Mouse (Mus musculus): ENCODE data around the gene Pkd1.

Pkd1 gene

GRCm38 (mm10) chr17:24608370-24608769 lies 58.7 kb downstream of the Pkd1 start:
- no peak for DNase-seq (ENCODE audit: low read depth)

GRCm38 (mm10) chr17:24608874-24609273 lies 59.2 kb downstream of the Pkd1 start:
- no peak for DNase-seq (ENCODE audit: low read depth)

- no peak for DNase-seq (ENCODE audit: low read depth)
Measured at GRCm38 (mm10) chr17:24610711-24611110, 61.1 kb downstream of the Pkd1 start.

GRCm38 (mm10) chr17:24617561-24618194 lies 68.0 kb downstream of the Pkd1 start:
- no peak for DNase-seq (ENCODE audit: low read depth)

GRCm38 (mm10) chr17:24625472-24625871 lies 75.8 kb downstream of the Pkd1 start:
- DNase-seq (ENCODE audit: low read depth) = no peak

GRCm38 (mm10) chr17:24628646-24629045 lies 79.0 kb downstream of the Pkd1 start:
- no peak for DNase-seq (ENCODE audit: low read depth)

- no peak for DNase-seq (ENCODE audit: low read depth)
Measured at GRCm38 (mm10) chr17:24630072-24630471, 80.4 kb downstream of the Pkd1 start.

- peak; percentile 52 for DNase-seq (ENCODE audit: low read depth)
Measured at GRCm38 (mm10) chr17:24632167-24632812, 82.7 kb downstream of the Pkd1 start, which contains the start of the genes Tsc2 and Nthl1. Tsc2 (minus strand) TSS chr17:24632630. Nthl1 (plus strand) TSS chr17:24632680.

- peak; percentile 44 for DNase-seq (ENCODE audit: low read depth)
Measured at GRCm38 (mm10) chr17:24632813-24633449, 83.3 kb downstream of the Pkd1 start.

GRCm38 (mm10) chr17:24633831-24634230 lies 84.2 kb downstream of the Pkd1 start:
- no peak for DNase-seq (ENCODE audit: low read depth)

GRCm38 (mm10) chr17:24635024-24635423 lies 85.4 kb downstream of the Pkd1 start:
- DNase-seq (ENCODE audit: low read depth) = no peak

GRCm38 (mm10) chr17:24635694-24636093 lies 86.1 kb downstream of the Pkd1 start:
- no peak for DNase-seq (ENCODE audit: low read depth)

GRCm38 (mm10) chr17:24636781-24637481 lies 87.3 kb downstream of the Pkd1 start:
- no peak for DNase-seq (ENCODE audit: low read depth)

- DNase-seq (ENCODE audit: low read depth) = no peak
Measured at GRCm38 (mm10) chr17:24638214-24638613, 88.6 kb downstream of the Pkd1 start.

GRCm38 (mm10) chr17:24638840-24639239 lies 89.2 kb downstream of the Pkd1 start:
- DNase-seq (ENCODE audit: low read depth) = no peak

GRCm38 (mm10) chr17:24639571-24639988 lies 89.9 kb downstream of the Pkd1 start:
- DNase-seq (ENCODE audit: low read depth) = no peak

- DNase-seq (ENCODE audit: low read depth) = no peak
Measured at GRCm38 (mm10) chr17:24640119-24640518, 90.5 kb downstream of the Pkd1 start.

GRCm38 (mm10) chr17:24640581-24640980 lies 90.9 kb downstream of the Pkd1 start:
- no peak for DNase-seq (ENCODE audit: low read depth)

GRCm38 (mm10) chr17:24641944-24642343 lies 92.3 kb downstream of the Pkd1 start:
- no peak for DNase-seq (ENCODE audit: low read depth)

- DNase-seq (ENCODE audit: low read depth) = no peak
Measured at GRCm38 (mm10) chr17:24642791-24643343, 93.2 kb downstream of the Pkd1 start.

GRCm38 (mm10) chr17:24644030-24644715 lies 94.5 kb downstream of the Pkd1 start:
- no peak for DNase-seq (ENCODE audit: low read depth)

All from fibroblast of lung, adult 2 months (primary cell).